Mouse (Mus musculus): ENCODE results near the gene Scaf1.
A peak's percentile ranks its signal among the peaks of the same experiment; 100 is the strongest.
"Not testable (repeated sequence)": the region's sequence is repeated elsewhere in the genome, so short reads cannot be mapped to it uniquely, and the experiment has no call there.

The Scaf1 gene

DNA sequence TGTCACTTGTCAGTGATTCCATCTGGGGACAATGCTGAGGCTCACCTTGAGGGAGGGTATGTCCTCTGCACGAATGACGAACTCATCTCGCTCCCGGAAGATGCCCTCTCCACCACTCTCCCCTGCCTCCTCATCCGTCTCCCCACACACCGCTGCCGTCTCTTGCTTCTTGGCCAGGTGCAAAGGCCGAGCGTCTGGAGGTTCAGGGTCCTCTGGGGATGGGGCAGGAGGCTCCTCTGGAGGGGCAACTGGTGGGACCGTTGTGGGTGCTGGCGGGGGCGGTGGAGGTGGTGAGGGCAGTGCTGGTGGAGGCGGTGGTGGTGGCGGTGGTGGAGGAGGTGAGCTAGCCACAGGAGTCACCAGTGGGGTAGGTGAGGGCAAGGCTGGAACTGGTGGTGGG lies 27.1 kb upstream of the Scaf1 start:
- DNase-seq (ENCODE audit: low spot score), result no peak

DNA sequence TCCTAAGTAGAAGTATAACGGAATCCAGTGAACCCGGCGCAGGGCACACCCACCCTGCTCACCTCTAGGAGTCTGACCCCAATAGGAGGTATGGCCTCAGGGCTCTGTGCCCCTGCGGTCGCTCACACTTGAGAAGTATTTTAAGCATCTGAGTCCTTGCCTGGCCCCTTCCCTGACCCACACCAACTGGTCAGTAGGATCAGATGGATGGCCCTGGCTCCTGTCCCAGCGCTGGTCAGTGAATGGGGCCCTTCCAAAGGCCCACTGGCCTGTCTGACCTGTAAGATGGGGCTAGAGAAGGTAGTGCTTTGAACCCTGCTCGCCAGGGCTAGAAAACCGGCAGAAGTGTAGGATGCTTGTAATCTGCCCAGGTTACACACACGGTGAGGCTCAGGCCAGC lies 24.7 kb upstream of the Scaf1 start:
- no peak for DNase-seq (ENCODE audit: low spot score)

DNA sequence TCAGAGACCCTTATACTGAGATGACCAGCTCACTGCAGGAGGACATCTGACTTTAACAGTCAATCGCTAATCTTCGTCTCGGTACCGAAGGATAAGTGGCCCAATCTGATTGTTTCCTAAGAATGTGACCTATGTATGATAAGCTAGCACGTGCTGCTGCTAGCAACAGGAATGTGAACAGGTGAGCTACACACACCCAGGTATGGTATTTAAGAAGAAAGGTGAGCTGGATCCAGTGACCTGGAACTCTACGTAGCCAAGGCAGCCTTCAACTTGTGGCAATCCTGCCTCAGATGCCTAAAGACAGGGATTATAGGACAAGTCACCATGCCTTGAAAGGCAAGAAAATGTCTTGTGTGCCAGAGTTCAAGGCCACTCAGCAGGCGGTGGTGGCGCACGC lies 22.2 kb upstream of the Scaf1 start:
- no peak for DNase-seq (ENCODE audit: low spot score)

DNA sequence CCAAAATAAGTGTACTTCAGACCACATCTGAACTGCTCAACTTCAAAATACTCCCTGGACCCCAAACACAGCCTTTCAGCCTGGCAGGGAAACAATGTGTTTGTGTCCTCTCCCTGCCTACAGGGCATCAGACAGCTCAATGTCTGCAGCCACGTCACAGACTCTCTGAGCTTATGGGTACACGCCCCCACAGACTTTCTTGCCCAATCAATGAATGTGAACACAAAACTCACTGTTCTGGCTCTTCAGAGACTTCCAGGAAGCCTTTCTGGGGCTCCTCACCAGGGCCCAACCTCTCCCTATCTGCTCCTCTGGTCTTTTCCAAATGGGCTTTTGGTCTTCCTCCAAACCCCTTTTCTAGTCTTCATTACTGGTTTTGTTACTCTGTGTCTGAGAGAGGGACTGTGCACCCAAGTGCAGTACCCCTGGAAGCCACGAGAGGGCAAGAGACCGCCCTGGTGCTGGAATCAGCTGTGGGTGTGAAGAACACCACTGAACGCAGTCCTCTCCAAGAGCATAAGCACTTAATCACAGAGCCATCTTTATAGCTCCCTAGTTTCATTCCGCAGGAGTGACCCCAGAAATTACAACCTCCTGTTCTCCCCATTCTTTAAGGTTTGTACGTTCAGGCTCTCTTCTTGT lies 21.7 kb upstream of the Scaf1 start:
- no peak for DNase-seq (ENCODE audit: low spot score)

DNA sequence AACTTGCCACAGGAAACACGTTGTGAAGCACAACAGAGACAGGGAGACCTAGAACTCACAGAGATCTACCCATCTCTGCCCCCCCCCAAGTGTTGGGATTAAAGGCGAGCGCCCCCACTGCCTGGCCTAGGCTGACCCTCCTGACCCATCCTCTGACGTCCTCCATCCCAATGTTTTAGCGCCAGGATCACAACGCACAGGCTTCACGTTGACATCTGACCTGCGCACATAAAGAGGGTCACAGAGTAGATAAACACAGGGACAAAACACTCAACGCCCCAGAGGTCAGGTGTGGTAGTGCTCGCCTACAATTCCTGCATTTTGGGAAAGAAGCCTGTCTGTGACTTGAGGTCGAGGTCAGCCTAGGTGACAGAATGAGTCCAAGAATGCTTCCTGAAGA lies 20.5 kb upstream of the Scaf1 start:
- no peak for DNase-seq (ENCODE audit: low spot score)

DNA sequence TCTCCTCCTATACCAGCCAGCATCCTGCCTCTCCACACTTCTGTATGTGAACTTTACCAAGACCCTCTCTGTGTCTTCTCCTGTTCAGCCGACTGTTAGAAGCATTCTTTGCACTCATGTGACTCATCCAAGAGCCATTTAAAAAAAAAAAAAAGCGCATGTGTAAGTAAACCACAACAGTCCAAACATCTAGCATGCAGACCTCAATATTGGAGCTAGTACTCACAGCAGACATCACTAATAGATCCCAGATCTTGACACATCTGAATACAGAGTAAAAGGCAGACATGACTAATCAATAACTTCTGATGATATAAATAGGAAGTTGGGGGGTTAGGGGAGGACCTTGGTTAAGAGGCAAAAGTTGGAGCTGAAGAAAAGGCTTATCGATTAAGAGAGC lies 19.5 kb upstream of the Scaf1 start:
- DNase-seq (ENCODE audit: low spot score), result no peak

DNA sequence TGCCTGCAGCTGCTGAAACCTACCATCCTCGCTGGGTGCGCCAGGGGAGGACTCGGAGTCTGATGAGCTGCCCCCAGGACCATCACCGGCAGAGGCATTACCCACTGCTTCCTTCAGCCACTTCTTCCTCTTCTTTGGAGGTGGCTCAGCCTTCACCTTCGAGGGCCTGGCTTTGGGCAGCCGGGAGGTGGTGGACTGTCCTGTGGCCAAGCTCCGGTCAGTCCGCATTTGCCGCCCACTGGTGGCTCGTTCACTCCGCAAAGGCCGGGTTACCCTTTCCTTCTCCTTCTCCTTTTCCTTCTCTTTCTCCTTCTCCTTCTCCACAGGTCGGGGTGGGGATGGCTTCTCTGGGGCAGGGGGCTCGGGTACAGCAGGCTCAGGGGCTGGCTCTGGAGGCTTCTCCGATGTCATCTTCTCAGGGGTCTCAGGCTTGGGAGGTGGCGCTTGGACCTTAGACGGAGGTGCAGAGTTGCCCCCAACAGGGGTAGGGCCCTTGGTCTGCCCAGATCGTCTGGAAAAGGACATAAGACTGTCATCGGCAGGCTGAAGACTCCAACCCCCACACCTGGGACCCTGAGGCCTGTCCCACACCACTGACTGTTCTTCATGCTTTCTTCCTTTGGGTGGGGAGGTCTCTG lies 17.7 kb upstream of the Scaf1 start:
- DNase-seq (ENCODE audit: low spot score), result no peak

DNA sequence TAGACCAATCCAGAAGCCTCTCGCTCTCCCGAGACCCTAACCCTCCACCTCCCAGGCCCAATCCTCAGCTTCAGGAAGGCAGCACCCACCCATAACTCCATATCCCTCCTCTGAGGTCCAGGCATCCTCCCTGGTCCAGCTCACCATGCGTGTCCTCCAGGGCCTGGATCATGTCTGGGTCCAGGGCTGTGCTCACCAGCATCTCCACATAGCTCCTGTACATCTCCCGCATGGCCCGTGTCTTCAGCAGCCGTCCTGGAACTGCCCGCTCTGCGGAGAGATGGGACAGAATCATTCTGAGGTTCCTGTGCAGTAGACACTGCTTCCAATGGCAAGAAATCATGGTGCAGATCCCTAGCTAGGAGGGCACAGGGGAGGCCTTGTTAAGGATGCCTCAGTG lies 14.7 kb upstream of the Scaf1 start:
- no peak for DNase-seq (ENCODE audit: low spot score)

DNA sequence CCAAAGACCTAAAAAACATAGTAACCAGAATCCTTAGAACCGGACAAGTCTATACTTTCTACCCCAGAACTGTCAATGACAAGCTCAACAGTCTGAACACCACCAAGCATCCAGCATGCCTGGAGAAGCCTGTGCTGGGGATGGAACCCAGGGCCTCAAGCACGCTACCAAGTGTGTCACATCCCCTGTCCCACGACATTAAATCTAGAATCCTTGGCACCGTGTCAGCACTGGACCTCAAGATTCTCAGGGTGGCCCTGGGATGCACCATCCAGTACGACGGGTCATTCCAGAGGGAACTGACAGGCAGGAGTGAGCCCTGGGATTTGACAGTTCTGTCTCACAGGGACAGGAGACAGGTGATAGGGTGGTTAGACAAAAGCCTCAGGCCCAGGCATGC lies 13.8 kb upstream of the Scaf1 start:
- no peak for DNase-seq (ENCODE audit: low spot score)

DNA sequence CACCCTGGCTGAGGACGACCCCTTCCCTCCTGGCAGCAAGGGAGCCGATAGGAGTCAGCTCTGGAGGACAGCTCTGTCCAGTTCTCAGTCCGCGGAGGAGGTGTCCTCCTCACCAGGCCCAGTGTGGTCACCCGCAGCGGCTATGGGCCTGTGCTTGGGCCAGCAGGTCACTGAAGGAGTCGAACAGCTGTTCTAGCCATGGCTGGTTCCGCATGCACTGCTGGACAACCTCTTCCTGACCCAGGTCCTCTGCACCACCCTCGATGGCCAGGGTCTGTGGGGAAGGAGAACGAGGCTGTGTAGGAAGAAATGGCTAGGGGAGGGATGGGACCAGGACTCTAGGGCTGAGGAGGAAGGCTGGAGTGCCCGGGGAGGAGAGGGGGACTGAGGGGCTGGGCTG lies 12.2 kb upstream of the Scaf1 start:
- DNase-seq (ENCODE audit: low spot score), result no peak

DNA sequence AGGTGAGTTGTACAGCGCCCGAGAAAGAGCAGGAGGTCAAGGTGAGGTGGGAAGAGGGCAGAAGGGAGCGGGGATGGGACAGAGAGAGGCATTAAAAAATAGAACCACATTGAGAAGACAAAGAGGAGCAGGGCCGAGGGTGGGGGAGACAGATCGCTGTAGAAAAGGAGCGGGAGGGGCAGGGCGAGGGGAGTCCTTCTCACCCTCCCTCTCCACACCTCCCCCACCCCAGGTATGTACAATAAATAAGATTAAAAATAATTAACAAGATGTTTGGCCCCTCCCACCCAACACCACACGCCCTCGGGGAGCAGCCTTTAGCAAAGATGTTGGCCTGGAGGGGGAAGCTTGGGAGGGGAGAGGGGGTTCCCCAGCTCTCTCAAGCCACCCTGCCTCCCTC lies 11.6 kb upstream of the Scaf1 start:
- no peak for DNase-seq (ENCODE audit: low spot score)

DNA sequence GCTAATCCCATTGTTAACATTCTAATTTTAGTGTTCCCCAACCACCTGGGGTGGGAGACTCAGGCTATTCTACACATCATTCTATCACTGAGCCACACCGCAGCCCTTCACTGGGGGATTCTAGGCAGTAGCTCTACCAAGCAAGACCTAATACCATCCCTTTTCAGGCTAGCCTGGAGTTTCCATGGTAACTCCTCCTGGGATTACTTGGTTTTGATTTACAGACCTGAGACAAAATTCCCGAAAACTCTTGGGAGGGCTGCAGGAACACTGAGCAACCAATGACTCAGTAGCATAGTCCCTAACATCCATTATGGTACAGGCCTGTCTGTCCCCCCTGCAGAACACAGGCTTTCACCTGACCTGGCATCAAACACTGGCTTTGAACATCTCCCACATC lies 10.1 kb upstream of the Scaf1 start:
- DNase-seq (ENCODE audit: low spot score), result no peak

DNA sequence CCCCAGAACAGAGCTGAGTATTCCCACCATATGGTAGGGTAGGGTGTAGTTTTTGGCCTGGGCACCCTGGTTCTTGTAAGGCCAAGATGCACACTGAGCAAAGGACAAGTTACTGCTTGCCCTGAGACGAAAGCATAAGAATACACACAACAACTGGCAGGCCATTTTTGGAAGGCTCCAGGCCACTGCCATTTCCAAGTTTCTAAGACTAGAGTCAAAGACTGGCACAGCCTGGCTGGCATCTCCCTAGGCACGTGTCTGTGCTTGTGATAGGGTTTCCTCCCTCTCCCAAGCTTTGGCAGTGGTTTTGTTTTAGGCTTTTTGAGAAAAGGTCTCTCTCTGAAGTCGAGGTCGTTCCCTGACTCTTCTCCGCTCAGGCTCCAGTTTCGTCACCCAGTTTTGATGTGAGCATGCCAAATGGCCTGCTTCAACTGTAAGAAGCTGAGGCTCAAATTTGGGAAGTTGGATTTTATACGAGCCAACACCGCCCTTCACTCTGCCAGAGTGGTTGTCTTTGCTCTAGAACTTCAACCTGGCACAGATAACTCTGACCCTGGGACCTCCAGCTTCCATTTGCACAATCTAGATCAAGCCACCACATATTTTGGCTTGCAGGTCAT lies 9.5 kb upstream of the Scaf1 start:
- DNase-seq (ENCODE audit: low spot score), result no peak

DNA sequence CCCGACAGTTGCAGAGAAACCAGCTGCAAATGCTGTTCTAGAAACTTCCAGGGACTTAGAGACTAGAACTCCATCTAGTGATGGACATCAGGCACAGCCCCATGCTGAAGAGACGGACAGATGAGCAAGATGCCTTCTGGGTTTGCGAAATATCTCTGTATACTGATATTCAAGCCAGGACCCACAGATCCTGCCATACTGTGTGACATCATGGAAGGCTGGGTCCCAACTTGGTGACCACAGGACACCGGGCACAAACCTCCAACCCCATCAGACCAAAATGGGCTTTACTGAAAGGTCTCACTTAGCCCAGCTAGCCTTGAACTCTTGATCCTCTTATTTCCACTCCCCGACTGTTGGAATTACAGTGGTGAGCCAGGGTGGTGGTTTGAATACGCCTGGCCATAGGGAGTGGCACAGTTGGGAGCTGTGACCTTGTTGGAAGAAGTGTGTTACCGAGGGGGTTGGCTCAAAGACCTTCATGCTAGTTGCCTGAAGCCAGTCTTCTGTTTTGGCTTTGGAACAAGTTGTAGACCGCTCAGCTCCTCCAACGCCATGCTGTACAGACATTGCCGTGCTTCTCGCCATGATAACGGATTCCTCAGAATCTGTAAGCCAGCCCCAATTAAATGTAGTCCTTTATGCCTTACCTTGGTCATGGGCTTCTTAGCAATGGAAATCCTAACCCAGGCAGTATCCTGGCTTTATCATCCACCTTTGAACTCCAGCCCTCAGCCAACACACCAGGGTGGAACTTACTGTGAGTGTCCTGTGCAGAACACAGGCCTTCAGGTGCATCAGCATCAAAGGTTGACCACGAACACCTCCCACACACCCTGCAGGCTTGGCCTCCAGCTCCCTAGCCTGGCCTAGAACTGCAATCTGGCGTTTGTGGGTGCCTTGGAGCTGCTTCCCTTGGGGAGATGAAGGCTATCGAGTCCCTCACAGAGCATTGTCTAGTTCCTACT lies 8.4 kb upstream of the Scaf1 start:
- DNase-seq (ENCODE audit: low spot score), result no peak

DNA sequence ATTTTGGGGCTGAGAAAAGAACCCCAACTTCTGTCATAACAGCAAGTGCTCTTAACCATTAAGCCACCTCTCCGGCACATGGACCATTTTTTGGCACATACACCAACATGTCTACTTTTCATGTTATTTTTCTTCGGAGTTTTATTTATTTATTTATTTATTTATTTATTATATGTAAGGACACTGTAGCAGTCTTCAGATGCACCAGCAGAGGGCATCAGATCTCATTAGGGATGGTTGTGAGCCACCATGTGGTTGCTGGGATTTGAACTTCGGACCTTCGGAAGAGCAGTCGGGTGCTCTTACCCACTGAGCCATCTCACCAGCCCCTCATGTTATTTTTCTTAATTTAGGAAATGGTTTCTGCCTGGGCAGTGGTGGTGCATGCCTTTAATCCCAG lies 7.5 kb upstream of the Scaf1 start:
- not testable (repeated sequence) for DNase-seq (ENCODE audit: low spot score)

DNA sequence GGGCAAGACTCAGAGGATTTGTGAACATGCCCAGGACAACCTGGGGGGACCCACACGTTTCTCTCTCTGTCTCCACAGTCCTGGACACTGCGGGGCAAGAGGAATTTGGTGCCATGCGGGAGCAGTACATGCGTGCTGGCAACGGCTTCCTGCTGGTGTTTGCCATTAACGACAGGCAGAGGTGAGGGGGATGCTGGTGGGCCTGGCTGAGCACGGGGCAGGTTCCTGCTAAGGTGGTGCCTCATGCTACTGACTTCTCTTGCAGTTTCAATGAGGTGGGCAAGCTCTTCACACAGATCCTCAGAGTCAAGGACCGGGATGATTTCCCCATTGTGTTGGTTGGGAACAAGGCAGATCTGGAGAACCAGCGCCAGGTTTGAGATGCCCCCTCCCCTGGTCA lies 4.1 kb upstream of the Scaf1 start:
- no peak for DNase-seq (ENCODE audit: low spot score)

DNA sequence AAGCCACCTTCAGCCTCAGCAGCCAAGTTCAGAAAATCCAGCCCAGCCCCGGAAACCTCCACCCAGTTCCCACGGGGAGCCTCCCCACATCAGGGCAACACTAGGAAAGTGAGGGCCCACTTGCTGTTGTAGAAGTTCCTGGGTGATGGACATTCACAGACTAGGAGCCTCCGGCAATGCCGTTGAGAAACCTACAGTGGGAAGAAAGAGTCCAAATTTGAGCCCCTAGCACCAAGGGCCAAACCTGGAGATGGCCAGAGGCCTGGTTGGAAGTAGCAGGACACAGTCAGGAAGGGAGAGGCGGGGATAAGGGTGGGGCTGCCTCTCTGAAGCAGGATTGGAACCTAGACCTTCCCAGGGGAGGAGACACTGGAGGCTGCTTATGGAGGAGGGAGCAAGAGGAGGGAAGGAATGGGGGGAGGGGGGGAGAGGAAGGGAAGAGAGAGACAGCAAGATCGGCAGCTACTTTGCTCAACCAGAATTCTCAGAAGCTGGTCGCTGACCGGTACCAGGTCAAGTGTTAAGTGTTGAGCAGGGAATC lies 2.9 kb upstream of the Scaf1 start:
- DNase-seq (ENCODE audit: low spot score), result peak; percentile 54

DNA sequence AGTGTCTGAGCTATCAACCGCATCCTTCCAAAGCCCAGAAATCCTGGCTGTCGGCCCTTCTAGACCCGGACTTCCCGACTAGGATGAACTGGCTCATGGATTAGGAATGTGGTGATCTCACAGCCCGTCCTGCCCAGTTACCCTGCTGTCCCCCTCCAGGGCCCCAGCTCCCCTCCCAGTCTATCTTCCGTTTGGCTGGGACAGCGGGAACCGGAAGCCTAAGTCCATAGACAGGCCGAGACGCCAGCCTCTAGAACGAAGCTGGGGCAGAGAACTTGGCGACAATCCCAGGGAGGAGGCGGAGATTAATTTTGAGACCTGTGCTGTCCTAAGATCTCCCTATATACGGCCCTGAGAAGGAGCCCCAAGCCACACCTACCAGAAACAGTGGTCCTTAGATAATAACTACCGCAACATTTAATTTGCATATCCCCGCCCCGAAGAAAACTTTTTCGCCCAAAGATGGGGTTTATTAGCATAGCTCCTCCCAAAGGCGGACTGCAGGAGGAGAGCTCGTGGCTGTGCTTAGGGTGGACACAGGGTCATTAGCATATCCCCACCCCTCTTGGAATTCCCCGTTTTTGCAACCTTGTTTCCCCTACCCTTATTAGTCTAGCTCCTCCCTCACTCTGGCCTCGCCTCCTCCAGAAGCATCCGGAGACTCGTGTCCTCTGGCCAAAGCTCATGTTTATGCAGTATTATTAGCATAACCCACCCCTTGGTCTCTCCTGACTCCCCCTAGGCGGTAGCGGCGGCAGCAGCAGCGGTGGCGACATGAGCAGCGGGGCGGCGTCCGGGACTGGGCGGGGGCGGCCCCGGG lies 1.3 kb upstream of the Scaf1 start, which contains the start of gene Rras:
Gene Rras, plus strand, starts transcription at position 720 of the 820 bp plus-strand sequence.
- peak; percentile 83 for DNase-seq (ENCODE audit: low spot score)

DNA sequence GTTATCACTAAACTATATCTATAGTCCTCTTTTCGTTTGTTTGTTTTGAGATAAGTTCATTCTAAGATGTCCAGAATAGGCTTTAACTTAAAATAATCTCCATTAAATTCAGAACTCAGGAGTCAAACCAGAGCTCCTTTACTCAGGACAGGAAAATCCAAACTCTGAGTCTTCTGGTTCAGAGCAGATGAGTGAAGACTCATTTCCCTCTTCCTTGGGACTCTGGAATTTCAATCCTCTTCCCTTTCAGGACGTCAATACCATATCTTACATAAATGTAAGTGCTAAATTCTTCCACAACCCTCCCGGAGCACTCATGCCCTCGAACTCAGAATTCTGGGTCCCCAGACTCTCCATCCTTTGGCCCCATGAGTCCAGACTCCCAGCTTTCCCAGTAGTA lies 598 bp upstream of the Scaf1 start:
- no peak for DNase-seq (ENCODE audit: low spot score)

DNA sequence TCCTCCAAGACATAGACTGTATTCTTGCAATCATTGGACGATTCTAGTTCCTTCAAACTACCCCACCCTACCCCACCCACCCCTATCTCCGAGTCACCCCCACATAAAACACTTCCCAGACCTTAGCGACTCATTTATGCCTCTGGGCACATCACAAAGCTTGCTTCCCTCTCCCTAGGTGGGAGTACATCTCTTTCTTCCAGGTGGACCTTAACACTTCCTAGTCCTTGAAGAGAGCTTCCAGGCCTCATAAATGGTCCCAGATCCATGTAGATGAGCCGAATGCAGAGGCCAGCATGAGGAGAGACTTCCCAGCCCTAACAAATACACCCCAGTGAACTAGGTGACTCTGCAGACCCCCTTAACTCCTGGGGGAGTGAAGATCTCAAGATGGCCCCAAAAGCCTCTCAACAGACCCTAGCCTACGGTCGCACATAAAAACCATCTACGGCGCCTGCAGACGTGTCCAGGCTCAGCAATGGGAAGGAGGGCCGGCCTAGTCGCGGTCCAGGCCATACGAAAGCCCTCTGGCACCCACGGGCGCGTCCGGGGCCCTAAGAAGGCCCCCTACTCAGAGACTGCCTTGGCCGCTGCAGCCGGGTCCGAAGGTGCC lies 713 bp downstream of the Scaf1 start:
- no peak for DNase-seq (ENCODE audit: low spot score)

DNA sequence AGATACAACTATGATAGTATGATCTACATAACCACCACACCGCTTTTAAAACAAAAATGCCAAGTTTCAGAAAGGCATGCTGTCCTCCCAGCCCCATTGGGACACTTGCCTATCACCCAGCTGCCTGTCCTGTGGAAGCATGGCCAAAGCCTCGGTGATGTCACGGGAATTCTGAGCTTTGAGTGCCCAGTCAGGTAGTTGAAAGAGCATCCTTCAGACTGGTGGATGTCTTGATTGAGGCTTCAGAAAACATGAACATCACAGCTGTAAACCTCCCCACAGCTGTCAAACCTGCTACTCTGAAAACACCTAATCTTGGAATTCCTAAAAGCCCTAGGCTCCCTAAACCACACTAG lies 2.1 kb downstream of the Scaf1 start:
- DNase-seq (ENCODE audit: low spot score), result no peak

Measured in ovary, postnatal 36 days (tissue).